Mouse (Mus musculus) kidney, embryonic 14.5 days (tissue): ENCODE results near the gene Tmem258. TPM values are rescaled to one million over a fixed set of nuclear protein-coding genes. Genes with fewer than 3 reads are reported as not detected.
"Not testable (repeated sequence)": the region's sequence is repeated elsewhere in the genome, so short reads cannot be mapped to it uniquely, and the experiment has no call there.

Source experiments
- ATAC-seq: fragments of 200-750 bp; cut with Nextera tagmentation; 2 replicates; pipeline ENCODE4 v1.8.0; 2017; ENCODE audit warnings: moderate number of reproducible peaks, mild to moderate bottlenecking, moderate TSS enrichment, moderate library complexity; ENCODE audit not compliant: low FRiP score, low TSS enrichment
- H3K27ac ChIP-seq: fragments of 300-500 bp; sonication (generic); 2 replicates; pipeline ENCODE4 v1.5.1; 2014; ENCODE audit warnings: low read depth, mild to moderate bottlenecking, low read length, moderate library complexity, mixed read lengths
- H3K27me3 ChIP-seq: fragments of 300-500 bp; sonication (generic); 2 replicates; pipeline ENCODE4 v1.6.1; 2014; ENCODE audit warnings: mild to moderate bottlenecking, low read length; ENCODE audit not compliant: control insufficient read depth, insufficient read depth
- H3K36me3 ChIP-seq: fragments of 300-500 bp; sonication (generic); 2 replicates; pipeline ENCODE4 v1.6.1; 2014; ENCODE audit warnings: low read length, mixed read lengths; ENCODE audit not compliant: control insufficient read depth, insufficient read depth
- H3K4me1 ChIP-seq: fragments of 300-500 bp; sonication (generic); 2 replicates; pipeline ENCODE4 v1.6.1; 2014; ENCODE audit warnings: low read length, mixed read lengths; ENCODE audit not compliant: control insufficient read depth, insufficient read depth
- H3K4me2 ChIP-seq: fragments of 300-500 bp; sonication (generic); replicated peaks from 2 replicates; pipeline ENCODE4 v1.6.1; 2014; ENCODE audit warnings: low read depth, mild to moderate bottlenecking, low read length
- H3K4me3 ChIP-seq: fragments of 300-500 bp; sonication (generic); 2 replicates; pipeline ENCODE4 v1.5.1; 2014; ENCODE audit warnings: mild to moderate bottlenecking, low read length
- H3K9ac ChIP-seq: fragments of 300-500 bp; sonication (generic); 2 replicates; pipeline ENCODE4 v1.6.1; 2014; ENCODE audit warnings: low read depth, mild to moderate bottlenecking, low read length, moderate library complexity
- H3K9me3 ChIP-seq: fragments of 300-500 bp; sonication (generic); 2 replicates; pipeline ENCODE4 v1.6.1; 2016; ENCODE audit warnings: low read length; ENCODE audit not compliant: control insufficient read depth
- WGBS: fragments of 180-500 bp; shearing (Covaris S2); extraction: QIAGEN DNeasy Blood & Tissue Kit; methylation state at CpG from one replicate; pipeline ENCODE4 v1.1.7; 2014; 5-methylcytosine and 5-hydroxymethylcytosine counted together
- polyA plus RNA-seq: library from polyadenylated mRNA; unstranded; fragments of >200 nt; fragmentation: Nextera tagmentation; extraction: Ambion mirVana; gene quantifications from 2 replicates; pipeline ENCODE4 v1.2.1, GENCODE M21; 2014

The Tmem258 gene
- polyA plus RNA-seq = 467 and 649 TPM in 2 replicates

DNA sequence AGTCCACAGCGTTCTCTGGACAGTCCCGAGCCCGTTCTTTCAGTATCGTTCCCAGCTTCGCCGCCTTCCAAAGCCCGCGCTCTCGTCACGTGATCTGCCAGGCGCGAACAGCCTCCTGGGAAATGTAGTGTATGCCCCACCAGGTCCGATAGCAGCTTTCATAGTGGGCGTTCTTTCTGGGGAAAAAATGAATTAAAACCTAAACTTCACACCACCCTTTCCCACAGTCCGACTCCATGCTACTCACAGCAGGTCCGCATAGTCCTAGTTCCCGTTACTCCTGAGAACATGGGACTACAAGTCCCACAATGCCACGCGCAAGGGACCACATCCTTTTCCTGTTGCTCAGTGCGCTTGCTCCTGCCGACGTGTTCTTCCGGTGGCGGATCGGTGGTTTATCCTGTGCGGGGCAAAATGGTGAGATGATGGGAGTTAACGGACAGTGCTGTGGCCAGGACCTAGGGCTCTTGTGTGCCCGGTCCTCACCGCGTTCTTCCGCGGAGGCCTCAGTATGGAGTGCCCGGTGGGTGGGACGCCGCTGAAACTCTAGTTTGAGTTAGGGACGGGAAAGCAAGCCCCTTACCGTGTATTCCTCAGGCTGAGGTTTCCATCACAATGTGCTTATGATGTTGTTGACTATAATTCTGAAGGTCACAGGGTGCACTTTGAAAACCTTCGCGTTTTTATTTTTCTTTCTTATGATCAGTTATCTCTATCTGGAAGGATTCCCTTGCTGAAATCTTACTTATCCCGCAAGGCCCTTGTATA is at the start of gene Tmem258, which contains the start of gene Fen1:
TSS of gene Tmem258 (plus strand) at position 167 of the 768 bp plus-strand sequence.
TSS of gene Fen1 (minus strand) at position 322 of the 768 bp plus-strand sequence.
- H3K36me3 ChIP-seq = peaks cover 56% of the 10 kb centered on the region
- peak within 1 kb of the TSS; percentile 68 for H3K4me3 ChIP-seq
- H3K27ac ChIP-seq = peak within 1 kb of the TSS; percentile 85; the same call in 1 of the 2 replicates
- no peaks in the 10 kb centered on the region for H3K9me3 ChIP-seq
- no peaks in the 10 kb centered on the region for H3K27me3 ChIP-seq
- peak within 1 kb of the TSS; percentile 84 for H3K9ac ChIP-seq
- H3K4me2 ChIP-seq = peak within 1 kb of the TSS; percentile 74
- peaks cover 8% of the 10 kb centered on the region for H3K4me1 ChIP-seq
- peak; percentile 91 for ATAC-seq
- WGBS = under 1% methylated on average over 40 of the region's 40 CpGs

DNA sequence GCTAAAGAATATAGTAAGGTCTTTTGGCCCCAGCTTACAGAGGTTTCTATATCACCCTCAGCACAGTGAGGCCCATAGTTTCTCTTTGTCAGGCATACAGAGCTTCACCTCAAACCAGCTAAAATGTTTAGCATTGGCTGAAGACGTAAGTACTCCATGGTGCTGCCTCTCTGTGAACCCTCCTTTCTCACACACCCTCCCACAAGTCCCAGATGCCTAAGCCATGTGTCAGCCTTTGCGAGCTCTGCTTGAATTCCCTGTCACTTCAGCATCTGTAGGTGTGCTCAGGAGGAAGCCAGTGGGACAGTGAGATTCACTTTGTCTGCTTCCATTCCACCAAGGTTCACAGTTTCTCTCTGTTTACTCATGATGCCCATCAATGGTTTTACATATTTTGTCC is 46.1 kb upstream of the Tmem258 start:
- 82% methylated on average over 2 of the region's 2 CpGs for WGBS
- no peak overlapping the region for H3K9ac ChIP-seq

GRCm38 (mm10) chr19:10163896-10164295 is 39.9 kb upstream of the Tmem258 start:
- 90% methylated on average over 3 of the region's 3 CpGs for WGBS
- H3K27ac ChIP-seq = no peak overlapping the region
- H3K36me3 ChIP-seq = no peaks in the 10 kb centered on the region
- no peak overlapping the region for H3K9ac ChIP-seq
- H3K4me2 ChIP-seq = no peak overlapping the region
- H3K4me1 ChIP-seq = no peaks in the 10 kb centered on the region
- 0 out of 2 replicates have a peak, but pooled peaks cover 2% of the 10 kb centered on the region for H3K9me3 ChIP-seq
- H3K27me3 ChIP-seq = no peaks in the 10 kb centered on the region
- no peak for ATAC-seq
- H3K4me3 ChIP-seq = no peak overlapping the region

More for the DNA sequence above, 46.1 kb upstream of the Tmem258 start:
- Histone ChIP-seq H3K4me3 (no peak overlapping the region), H3K4me2 (no peak overlapping the region), H3K27ac (no peak overlapping the region), H3K4me1 (no peaks in the 10 kb centered on the region), H3K27me3 (no peaks in the 10 kb centered on the region), H3K36me3 (no peaks in the 10 kb centered on the region), H3K9me3 (0 out of 2 replicates have a peak, but pooled peaks cover 2% of the 10 kb centered on the region)
- no peak for ATAC-seq

DNA sequence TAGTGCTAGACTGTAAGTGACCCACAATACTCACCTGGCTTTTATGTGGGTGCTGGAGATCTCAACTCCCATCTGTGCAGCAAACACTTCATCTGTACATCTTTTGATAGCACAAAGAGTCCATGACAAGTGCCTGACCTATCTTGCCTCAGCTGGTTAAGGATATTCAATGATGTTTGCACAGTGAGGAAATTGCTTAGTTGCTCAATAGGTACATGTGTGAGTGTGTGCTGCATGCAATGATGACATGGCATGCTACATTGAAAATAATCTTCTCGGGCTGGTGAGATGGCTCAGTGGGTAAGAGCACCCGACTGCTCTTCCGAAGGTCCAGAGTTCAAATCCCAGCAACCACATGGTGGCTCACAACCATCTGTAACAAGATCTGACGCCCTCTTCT is 37.9 kb upstream of the Tmem258 start:
- not testable (repeated sequence) for H3K4me3 ChIP-seq, H3K9me3 ChIP-seq, ATAC-seq, H3K27me3 ChIP-seq, H3K4me2 ChIP-seq, H3K27ac ChIP-seq, H3K4me1 ChIP-seq, H3K36me3 ChIP-seq, H3K9ac ChIP-seq
- WGBS = 91% methylated on average over 4 of the region's 4 CpGs

DNA sequence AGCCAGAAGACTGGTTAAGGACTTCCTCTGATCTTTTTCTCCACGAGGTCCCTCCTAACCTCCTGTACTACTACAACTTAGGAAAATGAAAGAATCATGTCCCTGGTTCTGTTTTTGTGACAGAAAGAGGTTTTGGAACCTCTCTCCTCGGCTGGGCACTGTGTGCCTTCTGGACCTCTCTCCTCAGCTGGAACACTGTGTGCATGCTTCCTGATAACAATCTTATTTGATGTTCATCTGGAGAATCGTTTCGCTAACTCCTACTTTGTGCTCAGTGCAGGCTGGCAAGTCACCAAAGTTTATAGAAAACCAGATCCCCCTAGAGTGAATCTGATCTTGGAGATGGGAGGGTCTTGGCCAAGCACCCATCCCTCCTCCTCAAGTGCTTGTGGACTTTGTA is 36.7 kb upstream of the Tmem258 start:
- Histone ChIP-seq H3K36me3 (no peaks in the 10 kb centered on the region), H3K4me2 (no peak overlapping the region), H3K27me3 (no peaks in the 10 kb centered on the region), H3K9ac (no peak overlapping the region), H3K27ac (no peak overlapping the region), H3K4me1 (no peaks in the 10 kb centered on the region), H3K4me3 (no peak overlapping the region), H3K9me3 (0 out of 2 replicates have a peak, but pooled peaks cover 2% of the 10 kb centered on the region)
- 74% methylated on average over 4 of the region's 4 CpGs for WGBS
- no peak for ATAC-seq

DNA sequence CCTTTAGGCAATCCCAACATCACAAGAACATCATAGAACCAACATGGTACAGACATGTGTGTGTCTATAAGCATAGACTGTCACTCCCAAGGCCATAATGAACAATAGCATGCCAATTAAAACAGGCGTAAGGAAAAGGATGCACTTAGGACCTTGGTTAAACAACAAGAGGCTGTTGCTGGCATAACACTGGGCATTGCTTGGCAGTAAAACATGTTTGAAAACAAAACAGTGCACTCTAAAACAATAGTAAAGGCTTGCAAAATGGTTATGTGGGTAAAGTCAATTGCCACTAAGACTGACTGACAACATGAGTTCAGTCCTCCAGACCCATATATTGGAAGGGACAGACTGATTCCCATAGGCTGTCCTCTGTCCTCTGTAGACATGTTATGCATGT is 35.9 kb upstream of the Tmem258 start:
- Histone ChIP-seq H3K9me3 (no peaks in the 10 kb centered on the region), H3K4me1 (no peaks in the 10 kb centered on the region), H3K4me2 (no peak overlapping the region), H3K36me3 (no peaks in the 10 kb centered on the region), H3K9ac (no peak overlapping the region), H3K27me3 (no peaks in the 10 kb centered on the region), H3K27ac (no peak overlapping the region), H3K4me3 (no peak overlapping the region)
- 81% methylated on average over 1 of the region's 1 CpGs for WGBS
- no peak for ATAC-seq

- WGBS = 84% methylated on average over 3 of the region's 3 CpGs
- H3K9ac ChIP-seq = no peak overlapping the region
- no peak overlapping the region for H3K4me2 ChIP-seq
- ATAC-seq = no peak
- no peaks in the 10 kb centered on the region for H3K9me3 ChIP-seq
- H3K4me1 ChIP-seq = no peaks in the 10 kb centered on the region
- no peaks in the 10 kb centered on the region for H3K27me3 ChIP-seq
- no peak overlapping the region for H3K4me3 ChIP-seq
- no peak overlapping the region for H3K27ac ChIP-seq
- no peaks in the 10 kb centered on the region for H3K36me3 ChIP-seq
Measured at GRCm38 (mm10) chr19:10168441-10168840, 35.4 kb upstream of the Tmem258 start.

DNA sequence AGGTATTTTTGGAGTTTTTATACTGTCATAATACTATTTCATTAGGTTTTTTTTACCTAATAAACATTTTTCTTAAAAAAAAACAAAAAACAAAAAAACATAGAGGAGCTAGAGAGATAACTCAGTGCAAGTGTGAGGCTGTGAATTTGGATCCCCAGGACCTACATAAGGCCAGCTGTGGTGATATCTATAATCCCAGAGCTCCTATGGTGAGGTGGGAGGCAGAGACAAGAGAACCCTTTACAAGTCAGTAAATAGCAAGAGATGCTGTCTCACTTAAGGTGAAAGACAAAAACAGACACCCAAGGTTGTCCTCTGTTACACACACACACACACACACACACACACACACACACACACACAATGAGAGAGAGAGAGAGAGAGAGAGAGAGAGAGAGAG is 34.6 kb upstream of the Tmem258 start:
- Histone ChIP-seq H3K4me3 (no peak overlapping the region), H3K9ac (no peak overlapping the region), H3K9me3 (no peaks in the 10 kb centered on the region), H3K36me3 (no peaks in the 10 kb centered on the region), H3K27me3 (no peaks in the 10 kb centered on the region), H3K4me2 (no peak overlapping the region), H3K4me1 (no peaks in the 10 kb centered on the region), H3K27ac (no peak overlapping the region)
- ATAC-seq = no peak

DNA sequence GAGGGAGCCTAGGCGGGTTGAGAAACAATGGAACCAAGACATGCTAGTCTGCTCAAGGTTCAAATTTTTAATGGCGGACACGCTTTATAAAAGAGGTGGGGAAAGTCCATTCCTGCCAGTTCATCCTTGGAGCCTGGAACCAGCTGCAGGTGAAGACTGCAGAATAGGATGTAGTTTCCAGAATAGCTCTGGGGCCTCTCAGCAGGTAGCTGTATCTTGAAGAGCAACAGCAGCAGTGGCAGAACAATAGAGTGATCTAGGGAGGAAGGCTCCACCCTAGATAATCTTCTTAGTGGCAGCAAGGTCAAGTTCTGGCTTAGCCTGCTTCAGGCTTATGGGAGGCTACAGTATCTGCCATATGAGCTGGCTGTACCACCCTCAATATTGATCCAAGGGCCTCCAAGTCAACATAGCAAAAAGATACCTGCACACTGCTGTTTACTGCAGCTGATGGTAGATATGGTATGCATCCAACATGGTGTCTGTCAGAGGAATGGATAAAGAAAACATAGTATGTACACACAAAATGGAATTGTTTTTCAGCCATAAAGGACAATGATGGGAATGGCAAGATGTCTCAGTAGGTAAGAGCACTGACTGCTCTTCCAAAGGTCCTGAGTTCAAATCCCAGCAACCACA is 34.0 kb upstream of the Tmem258 start:
- WGBS = 85% methylated on average over 3 of the region's 3 CpGs
- H3K9me3 ChIP-seq, H3K4me3 ChIP-seq, H3K27ac ChIP-seq, H3K4me1 ChIP-seq, H3K36me3 ChIP-seq, H3K27me3 ChIP-seq, H3K9ac ChIP-seq, ATAC-seq, H3K4me2 ChIP-seq: not testable (repeated sequence)
